Mouse (Mus musculus) forebrain, embryonic 11.5 days (tissue): Measurements from ENCODE around the gene Rab40c. TPM values are rescaled to one million over a fixed set of nuclear protein-coding genes. Genes with fewer than 3 reads are reported as not detected.
A peak's percentile ranks its signal among the peaks of the same experiment; 100 is the strongest.

Experiments
- ATAC-seq: fragments of 200-750 bp; cut with Nextera tagmentation; replicated peaks from 2 replicates; pipeline ENCODE4 v1.8.0; 2017; ENCODE audit warnings: moderate TSS enrichment; ENCODE audit not compliant: low FRiP score
- DNase-seq: peaks from one replicate; pipeline ENCODE4 v3.0.0-alpha.2; 2017; ENCODE audit warnings: low spot score
- H3K27ac ChIP-seq: fragments of 300-500 bp; sonication (generic); 2 replicates; pipeline ENCODE4 v1.5.1; 2014; ENCODE audit warnings: low read depth, low read length
- H3K27me3 ChIP-seq: fragments of 300-500 bp; sonication (generic); 2 replicates; pipeline ENCODE4 v1.6.1; 2014; ENCODE audit warnings: mild to moderate bottlenecking, low read length, mixed read lengths; ENCODE audit not compliant: control insufficient read depth, insufficient read depth
- H3K36me3 ChIP-seq: fragments of 300-500 bp; sonication (generic); 2 replicates; pipeline ENCODE4 v1.6.1; 2014; ENCODE audit warnings: mild to moderate bottlenecking, low read length, moderate library complexity, mixed read lengths; ENCODE audit not compliant: control insufficient read depth, insufficient read depth
- H3K4me1 ChIP-seq: fragments of 300-500 bp; sonication (generic); replicated peaks from 2 replicates; pipeline ENCODE4 v1.6.1; 2014; ENCODE audit warnings: low read length, mixed read lengths; ENCODE audit not compliant: control insufficient read depth, insufficient read depth
- H3K4me2 ChIP-seq: fragments of 300-500 bp; sonication (generic); 2 replicates; pipeline ENCODE4 v1.6.1; 2014; ENCODE audit warnings: low read depth, mild to moderate bottlenecking, low read length, moderate library complexity, mixed read lengths; ENCODE audit not compliant: severe bottlenecking
- H3K4me3 ChIP-seq: fragments of 300-500 bp; sonication (generic); 2 replicates; pipeline ENCODE4 v1.5.1; 2014; ENCODE audit warnings: low read depth, low read length
- H3K9ac ChIP-seq: fragments of 300-500 bp; sonication (generic); 2 replicates; pipeline ENCODE4 v1.6.1; 2014; ENCODE audit warnings: low read length
- H3K9me3 ChIP-seq: fragments of 300-500 bp; sonication (generic); 2 replicates; pipeline ENCODE4 v1.6.1; 2016; ENCODE audit warnings: low read length, mixed read lengths; ENCODE audit not compliant: control insufficient read depth
- WGBS: fragments of 180-500 bp; shearing (Covaris S2); extraction: QIAGEN DNeasy Blood & Tissue Kit; methylation state at CpG from one replicate; pipeline ENCODE4 v1.1.7; 2014; 5-methylcytosine and 5-hydroxymethylcytosine counted together
- polyA plus RNA-seq: library from polyadenylated mRNA; unstranded; fragments of >200 nt; fragmentation: Nextera tagmentation; extraction: Ambion mirVana; gene quantifications from 2 replicates; pipeline ENCODE4 v1.2.1, GENCODE M21; 2014

The Rab40c gene
- polyA plus RNA-seq, 1 experiment from 2014 or later, result 20.1 TPM

DNA sequence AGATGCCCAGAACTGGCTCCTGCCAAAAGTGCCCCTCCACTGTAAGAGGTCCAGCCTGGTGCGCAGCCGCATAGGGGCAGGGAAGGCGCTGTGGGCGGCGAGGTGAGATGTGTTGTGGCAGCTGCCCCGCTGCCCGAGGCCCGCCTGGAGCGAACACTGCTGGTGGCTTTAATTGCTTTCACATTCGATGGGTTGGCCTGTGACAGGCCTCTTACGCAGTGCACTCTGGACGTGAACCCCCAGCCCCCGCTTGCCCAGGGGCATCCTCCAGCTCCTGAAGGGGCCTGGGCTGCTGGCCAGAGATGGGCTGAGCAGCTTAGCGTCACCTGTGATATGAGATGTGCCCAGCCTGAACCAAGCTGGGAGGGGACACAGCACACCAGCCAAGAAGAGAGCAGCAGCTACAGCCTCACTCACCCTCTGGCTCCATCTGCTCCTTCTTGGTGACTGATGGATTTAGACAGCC, 38.1 kb upstream of the Rab40c start:
- peaks cover 9% of the 10 kb centered on the region for H3K27me3 ChIP-seq
- DNase-seq (no peak), ATAC-seq (no peak)
- 82% methylated on average over 14 of the region's 14 CpGs for WGBS
- H3K4me1 ChIP-seq, result no peaks in the 10 kb centered on the region
- no peak overlapping the region for H3K4me2 ChIP-seq
- H3K9ac ChIP-seq, result no peak overlapping the region
- H3K4me3 ChIP-seq, result no peak overlapping the region
- no peak overlapping the region for H3K27ac ChIP-seq
- no peaks in the 10 kb centered on the region for H3K36me3 ChIP-seq
- H3K9me3 ChIP-seq, result no peaks in the 10 kb centered on the region

DNA sequence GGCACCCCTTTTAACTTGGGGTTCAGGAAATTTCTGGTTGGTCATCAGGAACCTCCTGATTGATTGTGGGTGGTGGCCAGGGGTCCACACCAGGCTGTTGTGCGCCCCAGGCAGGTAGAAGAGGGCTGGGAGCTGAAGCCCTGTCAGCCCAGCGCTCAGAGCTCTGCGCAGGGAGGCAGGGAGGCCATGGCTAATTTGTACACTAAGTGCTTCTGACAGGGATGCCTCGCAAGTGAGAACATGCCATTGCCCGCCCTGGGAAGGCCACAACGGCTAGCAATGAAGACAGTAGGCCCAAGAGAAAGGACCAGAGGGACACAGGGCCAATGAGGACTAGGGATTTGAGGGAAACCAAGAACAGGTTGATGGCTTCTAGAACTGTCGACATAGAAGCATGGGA, 37.1 kb upstream of the Rab40c start:
- H3K4me1 ChIP-seq, result peaks cover 5% of the 10 kb centered on the region; the same call in 1 of the 2 replicates
- H3K9ac ChIP-seq, result no peak overlapping the region
- H3K27me3 ChIP-seq, result peaks cover 19% of the 10 kb centered on the region
- no peaks in the 10 kb centered on the region for H3K9me3 ChIP-seq
- H3K36me3 ChIP-seq, result no peaks in the 10 kb centered on the region
- H3K4me2 ChIP-seq, result no peak overlapping the region
- no peak overlapping the region for H3K4me3 ChIP-seq
- DNase-seq (no peak), ATAC-seq (no peak)
- 84% methylated on average over 7 of the region's 7 CpGs for WGBS
- no peak overlapping the region for H3K27ac ChIP-seq

DNA sequence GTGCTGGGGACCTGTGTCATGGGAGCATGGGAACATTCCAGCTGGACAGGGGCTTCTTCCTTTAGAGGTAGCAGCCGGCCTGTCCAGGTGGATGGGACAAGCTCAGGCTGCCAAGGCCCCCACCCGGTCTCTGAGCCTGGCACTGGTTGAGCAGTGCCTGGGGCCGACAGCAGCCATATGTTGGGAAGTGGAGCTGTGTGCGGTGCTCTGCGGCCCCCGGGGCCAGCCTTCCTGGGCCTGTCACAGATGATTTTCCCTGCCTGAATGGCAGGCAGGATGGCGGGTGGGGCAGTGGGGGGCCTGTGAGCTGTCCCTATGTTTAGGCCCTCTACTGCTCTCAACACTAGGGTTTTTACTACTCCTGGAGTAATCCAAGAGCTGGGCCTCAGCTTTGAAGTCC, 36.7 kb upstream of the Rab40c start:
- Histone ChIP-seq H3K4me3 (no peak overlapping the region), H3K9ac (no peak overlapping the region), H3K36me3 (no peaks in the 10 kb centered on the region), H3K27me3 (peaks cover 23% of the 10 kb centered on the region), H3K27ac (no peak overlapping the region), H3K9me3 (no peaks in the 10 kb centered on the region), H3K4me1 (peaks cover 9% of the 10 kb centered on the region; the same call in 1 of the 2 replicates), H3K4me2 (no peak overlapping the region)
- ATAC-seq, result no peak
- WGBS, result 90% methylated on average over 7 of the region's 7 CpGs
- no peak for DNase-seq

- no peak overlapping the region for H3K9ac ChIP-seq
- no peak overlapping the region for H3K4me2 ChIP-seq
- no peaks in the 10 kb centered on the region for H3K36me3 ChIP-seq
- no peak for ATAC-seq
- WGBS, result 69% methylated on average over 3 of the region's 3 CpGs
- DNase-seq, result no peak
- H3K4me1 ChIP-seq, result peaks cover 9% of the 10 kb centered on the region; the same call in 1 of the 2 replicates
- no peaks in the 10 kb centered on the region for H3K9me3 ChIP-seq
- no peak overlapping the region for H3K4me3 ChIP-seq
- H3K27me3 ChIP-seq, result peaks cover 27% of the 10 kb centered on the region
- H3K27ac ChIP-seq, result no peak overlapping the region
These were observed 36.2 kb upstream of the Rab40c start for GRCm38 (mm10) chr17:25955736-25956135.

- H3K4me2 ChIP-seq, result no peak overlapping the region
- DNase-seq (no peak), ATAC-seq (no peak)
- H3K36me3 ChIP-seq, result no peaks in the 10 kb centered on the region
- no peak overlapping the region for H3K4me3 ChIP-seq
- H3K4me1 ChIP-seq, result peaks cover 9% of the 10 kb centered on the region; the same call in 1 of the 2 replicates
- H3K27me3 ChIP-seq, result peaks cover 33% of the 10 kb centered on the region
- WGBS, result 76% methylated on average over 2 of the region's 2 CpGs
- no peaks in the 10 kb centered on the region for H3K9me3 ChIP-seq
- no peak overlapping the region for H3K9ac ChIP-seq
- H3K27ac ChIP-seq, result no peak overlapping the region
These were observed 35.1 kb upstream of the Rab40c start for GRCm38 (mm10) chr17:25954671-25955070.

DNA sequence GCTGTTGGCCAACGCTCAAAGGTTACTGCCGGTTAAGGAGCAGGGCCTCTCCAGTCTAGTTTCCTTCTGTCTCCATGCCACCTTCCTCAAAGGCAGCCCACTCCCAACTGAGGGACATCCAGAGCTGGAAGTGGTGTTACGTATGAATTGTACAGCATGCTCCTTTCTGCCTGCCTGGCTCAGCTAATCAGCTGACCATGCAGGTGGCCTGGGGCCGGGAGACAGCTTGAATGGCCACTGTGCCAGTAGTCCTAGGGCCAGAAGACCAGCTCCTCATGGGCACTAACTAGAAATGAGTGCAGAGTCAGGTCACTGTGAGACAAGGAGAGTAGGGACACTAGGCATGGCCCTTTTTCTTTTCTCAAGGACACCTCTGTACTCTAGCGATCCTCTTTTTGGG, 33.6 kb upstream of the Rab40c start:
- Histone ChIP-seq H3K4me1 (peaks cover 9% of the 10 kb centered on the region; the same call in 1 of the 2 replicates), H3K27me3 (peaks cover 33% of the 10 kb centered on the region), H3K27ac (no peak overlapping the region), H3K9ac (no peak overlapping the region), H3K9me3 (no peaks in the 10 kb centered on the region), H3K4me3 (no peak overlapping the region), H3K4me2 (no peak overlapping the region), H3K36me3 (no peaks in the 10 kb centered on the region)
- WGBS, result 70% methylated on average over 5 of the region's 5 CpGs
- no peak for ATAC-seq
- no peak for DNase-seq

GRCm38 (mm10) chr17:25951803-25952623, 32.5 kb upstream of the Rab40c start, which contains the start of gene A930017K11Rik:
Gene A930017K11Rik, minus strand, starts transcription at chr17:25952565.
- peaks cover 33% of the 10 kb centered on the region for H3K27me3 ChIP-seq
- peak within 1 kb of the TSS; percentile 25 for H3K4me3 ChIP-seq
- H3K9ac ChIP-seq, result no peak within 1 kb of the TSS
- peak within 1 kb of the TSS; percentile 48 for H3K4me2 ChIP-seq
- no peak for ATAC-seq
- H3K9me3 ChIP-seq, result no peaks in the 10 kb centered on the region
- WGBS, result 1% methylated on average over 58 of the region's 58 CpGs
- H3K4me1 ChIP-seq, result peaks cover 9% of the 10 kb centered on the region; the same call in 1 of the 2 replicates
- DNase-seq, result no peak
- H3K36me3 ChIP-seq, result no peaks in the 10 kb centered on the region
- no peak within 1 kb of the TSS for H3K27ac ChIP-seq

DNA sequence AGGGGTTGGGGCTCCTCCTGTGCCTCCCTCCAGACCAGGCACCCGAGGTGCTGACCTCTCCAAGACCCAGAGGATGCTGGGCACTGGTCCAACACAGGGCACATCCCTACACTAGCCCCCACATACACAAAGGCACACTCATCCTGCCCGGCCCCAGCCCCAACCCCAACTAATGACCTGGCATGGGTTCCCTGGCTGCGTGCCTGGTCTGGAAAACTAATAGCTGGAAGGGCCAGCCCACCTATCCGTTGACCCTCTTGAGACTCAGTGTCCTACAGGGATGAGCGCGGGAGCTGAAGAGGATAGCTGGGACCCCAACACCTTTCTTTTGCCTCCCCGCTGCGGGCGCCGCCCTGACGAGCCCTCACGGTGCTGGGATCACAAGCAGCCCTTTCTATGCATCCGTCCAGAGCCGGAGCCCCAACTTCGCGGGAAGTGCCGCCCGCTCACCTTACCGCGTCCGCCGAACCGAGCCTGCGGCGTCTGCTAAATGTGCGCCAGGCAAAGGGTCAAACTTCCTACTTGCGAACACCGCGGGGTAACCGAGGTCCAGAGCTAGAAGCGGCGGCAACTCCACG, 31.8 kb upstream of the Rab40c start:
- H3K27me3 ChIP-seq, result peaks cover 33% of the 10 kb centered on the region
- no peaks in the 10 kb centered on the region for H3K9me3 ChIP-seq
- no peak overlapping the region for H3K9ac ChIP-seq
- no peak for ATAC-seq
- no peak overlapping the region for H3K27ac ChIP-seq
- H3K36me3 ChIP-seq, result no peaks in the 10 kb centered on the region
- H3K4me3 ChIP-seq, result peak overlapping the region; percentile 25
- H3K4me1 ChIP-seq, result peaks cover 9% of the 10 kb centered on the region; the same call in 1 of the 2 replicates
- DNase-seq, result no peak
- peak overlapping the region; percentile 48 for H3K4me2 ChIP-seq
- WGBS, result 2% methylated on average over 33 of the region's 33 CpGs
